Mouse (Mus musculus): ENCODE data around the gene Rfx5. TPM values are rescaled to one million over a fixed set of nuclear protein-coding genes. Genes with fewer than 3 reads are reported as not detected.
"Not testable (repeated sequence)": the region's sequence is repeated elsewhere in the genome, so short reads cannot be mapped to it uniquely, and the experiment has no call there.

Gene Rfx5
- polyA plus RNA-seq, 1 experiment from 2014 or later: 13.3 TPM

- H3K4me3 ChIP-seq; H3K9ac ChIP-seq; H3K36me3 ChIP-seq; H3K27ac ChIP-seq; H3K4me1 ChIP-seq; H3K27me3 ChIP-seq; ATAC-seq (ENCODE audit: insufficient number of reproducible peaks, insufficient read depth, low FRiP score, low TSS enrichment); H3K9me3 ChIP-seq; H3K4me2 ChIP-seq (replicated peaks): not testable (repeated sequence)
- 60% methylated on average over 9 of the region's 9 CpGs for WGBS
Observed at GRCm38 (mm10) chr3:94940033-94940432, 13.8 kb upstream of the Rfx5 start.

GRCm38 (mm10) chr3:94942211-94942967 is 11.5 kb upstream of the Rfx5 start:
- H3K9me3 ChIP-seq; H3K36me3 ChIP-seq; H3K4me2 ChIP-seq (replicated peaks); ATAC-seq (ENCODE audit: insufficient number of reproducible peaks, insufficient read depth, low FRiP score, low TSS enrichment); H3K4me1 ChIP-seq; H3K4me3 ChIP-seq; H3K9ac ChIP-seq; H3K27me3 ChIP-seq; H3K27ac ChIP-seq: not testable (repeated sequence)
- 77% methylated on average over 9 of the region's 9 CpGs for WGBS

GRCm38 (mm10) chr3:94943706-94944105 is 10.2 kb upstream of the Rfx5 start:
- not testable (repeated sequence) for ATAC-seq (ENCODE audit: insufficient number of reproducible peaks, insufficient read depth, low FRiP score, low TSS enrichment); H3K9me3 ChIP-seq; H3K27me3 ChIP-seq; H3K9ac ChIP-seq; H3K4me1 ChIP-seq; H3K4me3 ChIP-seq; H3K27ac ChIP-seq; H3K4me2 ChIP-seq (replicated peaks); H3K36me3 ChIP-seq
- WGBS: 19% methylated on average over 4 of the region's 4 CpGs

GRCm38 (mm10) chr3:94948066-94948614 is 5.7 kb upstream of the Rfx5 start:
- no peak overlapping the region for H3K4me2 ChIP-seq (replicated peaks)
- no peaks in the 10 kb centered on the region for H3K9me3 ChIP-seq
- no peak for ATAC-seq (ENCODE audit: insufficient number of reproducible peaks, insufficient read depth, low FRiP score, low TSS enrichment)
- no peaks in the 10 kb centered on the region for H3K36me3 ChIP-seq
- H3K27me3 ChIP-seq: no peaks in the 10 kb centered on the region
- H3K4me3 ChIP-seq: no peak overlapping the region
- no peak overlapping the region for H3K27ac ChIP-seq
- H3K4me1 ChIP-seq: no peaks in the 10 kb centered on the region
- H3K9ac ChIP-seq: no peak overlapping the region
- 71% methylated on average over 3 of the region's 3 CpGs for WGBS

GRCm38 (mm10) chr3:94949645-94950044 is 4.2 kb upstream of the Rfx5 start:
- no peak for ATAC-seq (ENCODE audit: insufficient number of reproducible peaks, insufficient read depth, low FRiP score, low TSS enrichment)
- H3K27me3 ChIP-seq: no peaks in the 10 kb centered on the region
- WGBS: 83% methylated on average over 3 of the region's 3 CpGs

GRCm38 (mm10) chr3:94952806-94953205 is 1.1 kb upstream of the Rfx5 start:
- Histone ChIP-seq H3K36me3 (peaks cover 27% of the 10 kb centered on the region), H3K9ac (no peak overlapping the region), H3K9me3 (no peaks in the 10 kb centered on the region), H3K4me1 (peaks cover 9% of the 10 kb centered on the region; the same call in 1 of the 2 replicates), H3K27me3 (no peaks in the 10 kb centered on the region), H3K4me2 (replicated peaks) (peak overlapping the region; percentile 47), H3K27ac (peak overlapping the region; percentile 95), H3K4me3 (peak overlapping the region; percentile 69)
- no peak for ATAC-seq (ENCODE audit: insufficient number of reproducible peaks, insufficient read depth, low FRiP score, low TSS enrichment)
- 41% methylated on average over 5 of the region's 5 CpGs for WGBS

More at GRCm38 (mm10) chr3:94949645-94950044, 4.2 kb upstream of the Rfx5 start:
- Histone ChIP-seq H3K9ac (no peak overlapping the region), H3K9me3 (no peaks in the 10 kb centered on the region), H3K4me2 (replicated peaks) (no peak overlapping the region), H3K27ac (no peak overlapping the region), H3K4me1 (no peaks in the 10 kb centered on the region), H3K36me3 (no peaks in the 10 kb centered on the region), H3K4me3 (no peak overlapping the region)

- peaks cover 9% of the 10 kb centered on the region; the same call in 1 of the 2 replicates for H3K4me1 ChIP-seq
- peak overlapping the region; percentile 79 for H3K9ac ChIP-seq
- no peaks in the 10 kb centered on the region for H3K27me3 ChIP-seq
- peak overlapping the region; percentile 95 for H3K27ac ChIP-seq
- H3K4me3 ChIP-seq: peak overlapping the region; percentile 69
- peaks cover 33% of the 10 kb centered on the region for H3K36me3 ChIP-seq
- H3K9me3 ChIP-seq: no peaks in the 10 kb centered on the region
- WGBS: 14% methylated on average over 9 of the region's 9 CpGs
- no peak for ATAC-seq (ENCODE audit: insufficient number of reproducible peaks, insufficient read depth, low FRiP score, low TSS enrichment)
- peak overlapping the region; percentile 47 for H3K4me2 ChIP-seq (replicated peaks)
Observed at GRCm38 (mm10) chr3:94953384-94953763, 501 bp upstream of the Rfx5 start.

- H3K36me3 ChIP-seq: peaks cover 45% of the 10 kb centered on the region
Observed at GRCm38 (mm10) chr3:94958295-94958694, 4.4 kb downstream of the Rfx5 start.

GRCm38 (mm10) chr3:94959871-94960270 is 6.0 kb downstream of the Rfx5 start:
- WGBS: 62% methylated on average over 8 of the region's 8 CpGs
- ATAC-seq (ENCODE audit: insufficient number of reproducible peaks, insufficient read depth, low FRiP score, low TSS enrichment): no peak
- no peaks in the 10 kb centered on the region for H3K27me3 ChIP-seq
- no peak overlapping the region for H3K27ac ChIP-seq
- H3K9me3 ChIP-seq: no peaks in the 10 kb centered on the region
- no peak overlapping the region for H3K4me2 ChIP-seq (replicated peaks)
- peaks cover 7% of the 10 kb centered on the region; the same call in 1 of the 2 replicates for H3K4me1 ChIP-seq
- H3K9ac ChIP-seq: no peak overlapping the region
- H3K4me3 ChIP-seq: no peak overlapping the region
- peaks cover 45% of the 10 kb centered on the region for H3K36me3 ChIP-seq

More at GRCm38 (mm10) chr3:94958295-94958694, 4.4 kb downstream of the Rfx5 start:
- 90% methylated on average over 8 of the region's 8 CpGs for WGBS
- Histone ChIP-seq H3K4me2 (replicated peaks) (no peak overlapping the region), H3K9me3 (no peaks in the 10 kb centered on the region), H3K27me3 (no peaks in the 10 kb centered on the region), H3K4me1 (peaks cover 9% of the 10 kb centered on the region; the same call in 1 of the 2 replicates), H3K27ac (no peak overlapping the region), H3K4me3 (no peak overlapping the region), H3K9ac (no peak overlapping the region)
- no peak for ATAC-seq (ENCODE audit: insufficient number of reproducible peaks, insufficient read depth, low FRiP score, low TSS enrichment)

- Histone ChIP-seq H3K4me3 (no peak overlapping the region), H3K9ac (no peak overlapping the region), H3K36me3 (peaks cover 42% of the 10 kb centered on the region), H3K27me3 (no peaks in the 10 kb centered on the region), H3K4me1 (peaks cover 3% of the 10 kb centered on the region; the same call in 1 of the 2 replicates), H3K27ac (no peak overlapping the region), H3K9me3 (no peaks in the 10 kb centered on the region), H3K4me2 (replicated peaks) (no peak overlapping the region)
- ATAC-seq (ENCODE audit: insufficient number of reproducible peaks, insufficient read depth, low FRiP score, low TSS enrichment): no peak
- WGBS: 53% methylated on average over 5 of the region's 5 CpGs
Observed at GRCm38 (mm10) chr3:94960322-94960721, 6.4 kb downstream of the Rfx5 start.

GRCm38 (mm10) chr3:94964989-94965388 is 11.1 kb downstream of the Rfx5 start:
- 87% methylated on average over 1 of the region's 1 CpGs for WGBS

GRCm38 (mm10) chr3:94965878-94966277 is 12.0 kb downstream of the Rfx5 start:
- ATAC-seq (ENCODE audit: insufficient number of reproducible peaks, insufficient read depth, low FRiP score, low TSS enrichment): no peak
- Histone ChIP-seq H3K4me1 (no peaks in the 10 kb centered on the region), H3K4me2 (replicated peaks) (no peak overlapping the region), H3K9ac (no peak overlapping the region), H3K27ac (no peak overlapping the region), H3K4me3 (no peak overlapping the region), H3K36me3 (no peaks in the 10 kb centered on the region), H3K9me3 (no peaks in the 10 kb centered on the region), H3K27me3 (no peaks in the 10 kb centered on the region)
- 76% methylated on average over 1 of the region's 1 CpGs for WGBS

More at GRCm38 (mm10) chr3:94964989-94965388, 11.1 kb downstream of the Rfx5 start:
- Histone ChIP-seq H3K36me3 (no peaks in the 10 kb centered on the region), H3K27me3 (no peaks in the 10 kb centered on the region), H3K4me3 (no peak overlapping the region), H3K9ac (no peak overlapping the region), H3K9me3 (no peaks in the 10 kb centered on the region), H3K4me1 (no peaks in the 10 kb centered on the region), H3K27ac (no peak overlapping the region), H3K4me2 (replicated peaks) (no peak overlapping the region)
- ATAC-seq (ENCODE audit: insufficient number of reproducible peaks, insufficient read depth, low FRiP score, low TSS enrichment): no peak

Measured in embryonic facial prominence, embryonic 12.5 days (tissue).